Mouse (Mus musculus) G1E (cell line): ENCODE data around the gene Cyb5r3. TPM values are rescaled to one million over a fixed set of nuclear protein-coding genes. Genes with fewer than 3 reads are reported as not detected.
A peak's percentile ranks its signal among the peaks of the same experiment; 100 is the strongest.

Experiments
- ATAC-seq: 2 replicates; pipeline ENCODE4 v1.8.0; 2016; ENCODE audit warnings: mild to moderate bottlenecking; ENCODE audit not compliant: insufficient number of reproducible peaks, poor library complexity, low FRiP score, severe bottlenecking; ENCODE audit errors: extremely low read depth
- DNase-seq: peaks from one replicate; pipeline ENCODE4 v3.0.0; 2012; ENCODE audit warnings: low spot score
- H3K27me3 ChIP-seq: 2 replicates; pipeline ENCODE4 v1.6.1; 2012; ENCODE audit warnings: mild to moderate bottlenecking, low read length, inconsistent platforms; ENCODE audit not compliant: insufficient read depth
- H3K36me3 ChIP-seq: replicated peaks from 2 replicates; pipeline ENCODE3; 2012; ENCODE audit warnings: mild to moderate bottlenecking, inconsistent platforms
- H3K4me1 ChIP-seq: 2 replicates; pipeline ENCODE4 v1.6.1; 2012; ENCODE audit warnings: low read depth, low read length, inconsistent platforms, mixed read lengths; ENCODE audit not compliant: insufficient read depth
- H3K4me3 ChIP-seq: 2 replicates; pipeline ENCODE4 v1.5.1; 2012; ENCODE audit warnings: low read depth, mild to moderate bottlenecking, inconsistent platforms, low read length, moderate library complexity, mixed read lengths
- H3K9me3 ChIP-seq: replicated peaks from 2 replicates; pipeline ENCODE4 v1.6.1; 2012; ENCODE audit warnings: inconsistent platforms
- CTCF ChIP-seq: IDR thresholded peaks from 2 replicates; pipeline ENCODE4 v1.5.1; 2012; ENCODE audit warnings: low read depth, low read length, inconsistent platforms, mixed read lengths
- GATA1 ChIP-seq: IDR thresholded peaks from 2 replicates; pipeline ENCODE4 v1.6.1; 2012; ENCODE audit warnings: borderline replicate concordance, low read length, inconsistent platforms, mixed read lengths
- GATA2 ChIP-seq: IDR thresholded peaks from 2 replicates; pipeline ENCODE4 v1.6.1; 2012; ENCODE audit warnings: low read depth, low read length, inconsistent platforms, borderline replicate concordance
- POLR2AphosphoS5 ChIP-seq: IDR thresholded peaks from 2 replicates; pipeline ENCODE4 v1.6.1; 2012; ENCODE audit warnings: low read depth, low read length, inconsistent platforms; ENCODE audit not compliant: insufficient replicate concordance
- TAL1 ChIP-seq: conservative IDR thresholded peaks from 2 replicates; pipeline ENCODE4 v1.6.1; 2012; ENCODE audit warnings: low read depth, low read length, inconsistent platforms, mixed read lengths
- polyA plus RNA-seq: library from polyadenylated mRNA; stranded (reverse); fragments of >175 nt; gene quantifications from 2 replicates; pipeline ENCODE4 v1.2.3, GENCODE M21; 2012
- total RNA-seq, 2 experiments: library from RNA; stranded (forward) in 1 of 2; stranded (reverse) in 1 of 2; fragments of 200-1000 nt in 1 of 2; fragments of >200 nt in 1 of 2; fragmentation: Nextera tagmentation in 1 of 2; gene quantifications; 2 replicates each; pipeline ENCODE4 v1.2.3; 2014 to 2017

The Cyb5r3 gene
- total and polyA plus RNA-seq, 3 experiments = 46.5 to 167 (median 132) TPM

DNA sequence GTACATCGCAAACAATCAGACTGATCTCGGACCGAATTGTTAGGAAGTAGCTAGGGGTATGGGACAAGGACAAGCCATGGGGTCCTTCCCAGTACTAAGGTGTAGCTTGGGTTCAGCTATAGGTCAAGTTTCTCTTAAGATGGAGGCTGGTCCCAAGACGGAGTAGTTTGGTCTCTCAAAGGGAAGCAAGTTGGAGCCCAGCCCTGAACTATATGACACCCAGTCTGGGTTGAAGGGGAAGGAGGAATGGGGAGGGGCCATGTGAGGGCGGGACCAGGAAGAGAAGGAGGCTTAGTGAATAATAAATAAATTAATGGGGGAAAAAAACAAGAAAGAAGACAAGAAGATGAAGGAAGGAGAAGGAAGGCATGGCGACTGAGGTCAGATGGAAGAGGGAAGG lies 7.6 kb upstream of the Cyb5r3 start:
- Histone ChIP-seq H3K4me3 (no peak overlapping the region), H3K9me3 (no peaks in the 10 kb centered on the region), H3K4me1 (peaks cover 4% of the 10 kb centered on the region; the same call in 1 of the 2 replicates), H3K27me3 (peaks cover 7% of the 10 kb centered on the region), H3K36me3 (no peaks in the 10 kb centered on the region)
- TF ChIP-seq TAL1 (no peak), GATA1 (no peak), GATA2 (no peak), CTCF (no peak), POLR2AphosphoS5 (no peak)
- ATAC-seq = no peak
- DNase-seq = no peak

DNA sequence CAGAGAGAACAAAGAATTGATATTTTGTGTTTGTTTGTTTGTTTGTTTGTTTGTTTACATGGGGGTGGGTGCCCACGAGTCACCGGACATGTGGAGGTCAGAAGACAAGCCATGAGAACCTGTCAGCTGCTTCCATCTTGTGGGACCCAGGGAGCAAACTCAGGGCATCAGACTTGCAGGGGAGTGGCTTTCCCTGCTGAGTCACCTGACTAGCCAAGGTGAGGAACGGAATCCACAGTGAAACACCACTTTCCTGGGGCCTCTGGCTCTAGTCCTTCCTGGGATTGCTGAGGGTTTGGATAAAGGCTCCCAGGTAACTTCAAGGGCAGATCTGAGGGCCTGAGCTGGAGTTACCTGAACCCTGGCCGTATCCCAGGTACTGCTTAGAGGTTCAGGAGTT lies 4.3 kb upstream of the Cyb5r3 start:
- H3K27me3 ChIP-seq = no peaks in the 10 kb centered on the region
- H3K9me3 ChIP-seq = no peaks in the 10 kb centered on the region
- no peak for DNase-seq
- ATAC-seq = no peak
- H3K36me3 ChIP-seq = no peaks in the 10 kb centered on the region
- no peak overlapping the region for H3K4me3 ChIP-seq
- TF ChIP-seq TAL1 = no peak
- TF ChIP-seq GATA2 = no peak
- TF ChIP-seq GATA1 = no peak
- TF ChIP-seq POLR2AphosphoS5 = no peak
- TF ChIP-seq CTCF = no peak
- H3K4me1 ChIP-seq = peaks cover 19% of the 10 kb centered on the region

DNA sequence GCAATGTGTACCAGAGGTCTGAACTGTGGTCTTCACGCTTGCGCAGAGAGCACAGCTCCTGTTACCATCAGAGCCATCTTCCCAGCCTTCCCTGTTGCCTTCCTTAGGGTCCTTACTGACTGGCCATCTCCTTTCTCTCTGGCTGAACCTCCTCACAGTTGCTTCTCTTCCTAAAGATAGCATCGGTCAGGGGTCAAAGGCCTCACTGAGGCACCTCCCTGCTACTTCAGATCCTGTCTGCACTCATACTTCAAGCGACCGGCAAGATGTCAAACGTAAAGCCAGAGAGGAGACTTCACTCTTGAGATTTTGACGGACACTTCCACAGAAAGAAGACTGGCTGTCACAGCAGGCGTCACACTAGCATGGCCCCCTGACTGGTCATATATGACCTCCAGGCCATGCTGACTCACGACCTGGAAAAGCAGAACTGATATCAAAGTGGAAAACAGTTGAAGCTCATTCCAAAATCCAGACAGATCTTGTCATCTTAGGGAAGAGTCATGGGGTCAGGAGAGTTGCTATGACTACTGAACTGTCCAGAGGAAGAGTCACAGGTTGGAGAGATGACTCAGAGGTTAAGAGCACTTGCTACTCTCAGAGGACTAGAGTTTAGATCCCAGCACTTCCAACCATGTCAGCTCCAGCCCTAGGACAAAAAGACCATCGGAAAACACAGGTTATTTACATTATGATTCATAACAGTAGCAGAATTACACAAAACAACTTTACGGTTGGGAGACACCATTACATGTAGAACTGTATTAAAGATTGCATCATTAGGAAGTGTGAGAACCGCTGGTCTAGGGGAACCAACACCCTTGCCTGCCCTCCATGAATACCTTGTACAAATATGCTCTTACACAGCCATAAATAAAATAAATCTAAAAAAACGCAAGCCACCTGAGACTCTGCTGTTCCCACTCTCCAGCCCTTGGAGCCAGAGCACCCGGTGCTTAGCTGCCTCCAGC lies 1.8 kb upstream of the Cyb5r3 start:
- H3K9me3 ChIP-seq = no peaks in the 10 kb centered on the region
- DNase-seq (no peak), ATAC-seq (no peak)
- no peaks in the 10 kb centered on the region for H3K27me3 ChIP-seq
- H3K36me3 ChIP-seq = peaks cover 13% of the 10 kb centered on the region
- no peak overlapping the region for H3K4me3 ChIP-seq
- TF ChIP-seq TAL1 (no peak), GATA1 (no peak), POLR2AphosphoS5 (no peak), CTCF (no peak), GATA2 (no peak)
- H3K4me1 ChIP-seq = peaks cover 44% of the 10 kb centered on the region

DNA sequence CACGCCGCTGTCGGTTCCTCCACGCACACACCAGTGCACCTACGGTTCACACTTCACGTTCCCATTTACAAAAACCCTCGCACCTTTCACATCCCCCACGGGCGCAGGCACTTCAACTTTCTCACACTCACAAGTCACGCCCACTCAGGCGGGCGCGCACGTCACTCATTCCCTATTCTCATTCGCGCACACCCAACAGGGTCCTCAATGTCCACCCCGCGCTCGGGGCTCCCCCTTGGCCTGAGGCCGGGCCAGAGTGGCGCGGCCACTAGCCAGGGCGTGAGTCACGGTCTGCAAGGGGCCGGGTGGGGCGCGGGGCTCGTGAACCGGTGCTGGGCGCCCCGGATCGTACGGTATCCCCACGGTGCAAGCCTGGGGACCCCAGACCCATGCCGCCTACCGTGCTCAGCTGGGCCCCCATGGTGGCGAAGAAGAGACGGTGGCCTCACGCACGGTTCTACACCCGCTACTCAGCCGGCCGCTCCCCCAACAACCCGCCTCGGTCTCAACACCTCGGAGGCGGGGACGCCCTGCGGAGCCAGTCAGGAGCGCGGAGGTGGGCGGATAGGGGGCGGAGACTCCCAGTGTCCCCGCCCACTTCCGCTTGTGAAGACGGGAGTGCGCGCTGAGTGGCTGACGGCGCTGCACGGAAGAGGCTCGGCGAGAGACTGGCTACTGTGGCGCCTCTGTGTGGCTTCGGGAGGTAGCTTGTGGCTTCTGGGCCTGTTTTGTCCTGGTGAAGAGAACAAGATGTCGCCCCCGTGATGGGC lies 495 bp downstream of the Cyb5r3 start:
- TF ChIP-seq GATA2 (no peak), GATA1 (no peak), TAL1 (no peak)
- H3K9me3 ChIP-seq = no peaks in the 10 kb centered on the region
- DNase-seq = peak; percentile 92
- peak overlapping the region; percentile 89 for H3K4me3 ChIP-seq
- H3K36me3 ChIP-seq = peaks cover 36% of the 10 kb centered on the region
- peak; percentile 75 for ATAC-seq
- H3K27me3 ChIP-seq = no peaks in the 10 kb centered on the region
- H3K4me1 ChIP-seq = peaks cover 67% of the 10 kb centered on the region

DNA sequence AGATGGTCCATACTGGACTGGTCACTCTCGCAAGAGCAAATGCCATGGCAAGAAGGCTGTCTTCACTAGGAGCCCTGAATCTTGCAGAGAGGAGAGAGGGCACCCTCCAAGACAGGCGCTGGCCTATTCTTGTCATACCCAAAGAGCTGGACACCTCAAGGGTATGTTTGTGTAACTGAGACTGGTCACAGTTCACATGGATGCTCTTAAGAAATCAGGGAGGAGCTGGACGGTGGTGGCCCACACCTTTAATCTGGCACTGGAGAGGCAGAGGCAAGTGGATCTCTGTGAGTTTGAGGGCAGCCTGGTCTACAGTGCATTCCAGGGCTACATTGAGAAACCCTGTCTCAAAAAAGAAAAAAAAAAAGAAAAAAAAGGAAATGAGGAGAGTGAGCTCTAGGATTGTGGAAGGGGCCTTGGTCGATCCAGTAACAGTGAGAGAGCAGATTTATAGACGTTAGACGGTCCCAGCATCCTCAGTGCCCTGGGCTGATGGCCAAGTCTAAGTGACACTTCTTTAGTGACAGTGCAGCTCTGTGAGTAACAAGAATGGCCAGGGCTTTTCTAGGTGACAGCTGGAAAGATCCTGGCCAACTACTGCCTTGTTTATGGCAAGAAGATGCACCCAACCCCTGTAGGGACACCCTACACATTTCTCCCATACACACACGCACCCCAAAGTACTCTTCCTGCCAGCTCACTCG lies 1.3 kb downstream of the Cyb5r3 start:
- TF ChIP-seq TAL1 = no peak
- TF ChIP-seq CTCF = no peak
- TF ChIP-seq POLR2AphosphoS5 = no peak
- TF ChIP-seq GATA1 = no peak
- TF ChIP-seq GATA2 = no peak
- H3K9me3 ChIP-seq = no peaks in the 10 kb centered on the region
- peaks cover 44% of the 10 kb centered on the region for H3K36me3 ChIP-seq
- no peaks in the 10 kb centered on the region for H3K27me3 ChIP-seq
- ATAC-seq (no peak), DNase-seq (no peak)
- H3K4me1 ChIP-seq = peaks cover 75% of the 10 kb centered on the region
- peak overlapping the region; percentile 89 for H3K4me3 ChIP-seq
